Comparison of ENCODE assay signal across 8 mouse cellular contexts in genomic region chr14:101883787-101884186, GRCm38 (mm10).
"Had no signal": no experiment of that assay in that cellular context is flagged by ENCODE, and none has a peak within 500 bp of the region (broad histone marks: within the 10 kb centered on the region; RNA-seq: fewer than 3 reads in every experiment).

No protein-coding gene starts in this region.

- H3K27me3 ChIP-seq: liver, embryonic 15.5 days; midbrain, embryonic 13.5 days; stomach, embryonic 15.5 days had no signal

- H3K4me1 ChIP-seq: liver, embryonic 15.5 days; midbrain, embryonic 13.5 days; stomach, embryonic 15.5 days had no signal

- H3K4me3 ChIP-seq: limb, embryonic 13.5 days; liver, embryonic 15.5 days; midbrain, embryonic 13.5 days; stomach, embryonic 15.5 days had no signal

- H3K36me3 ChIP-seq: liver, embryonic 15.5 days; midbrain, embryonic 13.5 days; stomach, embryonic 15.5 days had no signal

- H3K4me2 ChIP-seq: limb, embryonic 13.5 days; liver, embryonic 15.5 days; midbrain, embryonic 13.5 days; stomach, embryonic 15.5 days had no signal

- H3K9ac ChIP-seq: limb, embryonic 13.5 days; liver, embryonic 15.5 days; midbrain, embryonic 13.5 days; stomach, embryonic 15.5 days had no signal

- ATAC-seq: midbrain, embryonic 13.5 days had no signal

- H3K27ac ChIP-seq: limb, embryonic 13.5 days; liver, embryonic 15.5 days; midbrain, embryonic 13.5 days; stomach, embryonic 15.5 days had no signal

- H3K9me3 ChIP-seq: limb, embryonic 13.5 days; liver, embryonic 15.5 days; midbrain, embryonic 13.5 days; stomach, embryonic 15.5 days had no signal

- DNase-seq: kidney, postnatal 25 days; lung, adult 2 months; lung, postnatal 36 days; right cerebral cortex, postnatal 14 days had no signal
